Comparison of ENCODE assay signal across 12 mouse cellular contexts in genomic region chr9:71043899-71044298, GRCm38 (mm10).
DNase-seq lines count a peak whose midpoint lies in the region; ATAC-seq and TF ChIP-seq lines count a peak whose summit lies in the region.
"Had no signal": no experiment of that assay in that cellular context is flagged by ENCODE, and none has a peak within 500 bp of the region (broad histone marks: within the 10 kb centered on the region; RNA-seq: fewer than 3 reads in every experiment).

No protein-coding gene starts in this region.

- no peak overlapping the region for H3K4me3 ChIP-seq in hindbrain, postnatal 0 days (ENCODE audit: low read length)
- H3K4me3 ChIP-seq in hindbrain, embryonic 13.5 days, result no peak overlapping the region
- H3K4me3 ChIP-seq: limb, embryonic 15.5 days; myocyte had no signal

- TF ChIP-seq CTCF in hindbrain, postnatal 0 days (IDR thresholded peaks at IDR 0.05; ENCODE audit: low read depth), result no peak

- ATAC-seq in hindbrain, postnatal 0 days, result no peak
- no peak for ATAC-seq in hindbrain, embryonic 13.5 days (ENCODE audit: low FRiP score)
- ATAC-seq: forebrain, embryonic 16.5 days; hindbrain, embryonic 16.5 days had no signal

- H3K9ac ChIP-seq in hindbrain, postnatal 0 days (replicated peaks; ENCODE audit: low read length), result no peak overlapping the region
- H3K9ac ChIP-seq in hindbrain, embryonic 13.5 days, result no peak overlapping the region
- H3K9ac ChIP-seq: limb, embryonic 15.5 days had no signal

- DNase-seq in adrenal gland, postnatal 10 days, result peak; percentile 50
- no peak for DNase-seq in adrenal gland, adult 8-10 months
- peak; percentile 65 for DNase-seq in hindbrain, postnatal 0 days (ENCODE audit: low spot score)
- DNase-seq in testis, postnatal 10 days (ENCODE audit: low spot score), result peak; percentile 54
- no peak for DNase-seq in testis, postnatal 14 days (ENCODE audit: low spot score)
- DNase-seq in ovary, postnatal 36 days (ENCODE audit: low spot score), result peak; percentile 51
- no peak for DNase-seq in layer of hippocampus, postnatal 25 days (ENCODE audit: extremely low spot score in 1 of 2, low spot score in 1 of 2)

- no peaks in the 10 kb centered on the region for H3K9me3 ChIP-seq in hindbrain, postnatal 0 days (ENCODE audit: low read length)
- no peaks in the 10 kb centered on the region for H3K9me3 ChIP-seq in hindbrain, embryonic 13.5 days
- H3K9me3 ChIP-seq: limb, embryonic 15.5 days had no signal

- H3K4me2 ChIP-seq in hindbrain, postnatal 0 days (ENCODE audit: low read depth, low read length), result no peak overlapping the region
- H3K4me2 ChIP-seq in hindbrain, embryonic 13.5 days, result no peak overlapping the region
- H3K4me2 ChIP-seq: limb, embryonic 15.5 days had no signal

- no peaks in the 10 kb centered on the region for H3K27me3 ChIP-seq in hindbrain, postnatal 0 days (ENCODE audit: insufficient read depth, low read length)
- H3K27me3 ChIP-seq in hindbrain, embryonic 13.5 days, result no peaks in the 10 kb centered on the region
- H3K27me3 ChIP-seq: limb, embryonic 15.5 days had no signal

- WGBS in hindbrain, postnatal 0 days, result 41% methylated on average over 1 of the region's 1 CpGs
- WGBS in hindbrain, embryonic 13.5 days, result 49% methylated on average over 1 of the region's 1 CpGs

- no peaks in the 10 kb centered on the region for H3K36me3 ChIP-seq in hindbrain, postnatal 0 days (ENCODE audit: insufficient read depth, low read length)
- H3K36me3 ChIP-seq in hindbrain, embryonic 13.5 days, result no peaks in the 10 kb centered on the region
- H3K36me3 ChIP-seq: limb, embryonic 15.5 days had no signal

- no peaks in the 10 kb centered on the region for H3K4me1 ChIP-seq in hindbrain, postnatal 0 days (ENCODE audit: insufficient read depth, low read length)
- H3K4me1 ChIP-seq in hindbrain, embryonic 13.5 days (replicated peaks), result no peaks in the 10 kb centered on the region
- H3K4me1 ChIP-seq: limb, embryonic 15.5 days had no signal

- no peak overlapping the region for H3K27ac ChIP-seq in hindbrain, postnatal 0 days
- no peak overlapping the region for H3K27ac ChIP-seq in hindbrain, embryonic 13.5 days
- H3K27ac ChIP-seq: limb, embryonic 15.5 days had no signal

Comparison
In these comparisons a context has a peak if more than half of its experiments do, and no peak if none do; other contexts are left out.
1. DNase-seq: peak in adrenal gland, postnatal 10 days (single experiment), hindbrain, postnatal 0 days (single experiment), testis, postnatal 10 days (single experiment) and ovary, postnatal 36 days (single experiment); none in adrenal gland, adult 8-10 months (single experiment), testis, postnatal 14 days (single experiment) and layer of hippocampus, postnatal 25 days (0 of 2).